Mouse (Mus musculus) forebrain, embryonic 10.5 days (tissue): ENCODE results near the gene Tspan9. TPM values are rescaled to one million over a fixed set of nuclear protein-coding genes. Genes with fewer than 3 reads are reported as not detected.
A peak's percentile ranks its signal among the peaks of the same experiment; 100 is the strongest.

Experiments used
- DNase-seq: peaks from one replicate; pipeline ENCODE4 v3.0.0-alpha.2; 2017; ENCODE audit warnings: low spot score; ENCODE audit errors: extremely low spot score
- H3K27ac ChIP-seq: fragments of 300-500 bp; sonication (generic); 2 replicates; pipeline ENCODE4 v1.5.1; 2016; ENCODE audit warnings: mild to moderate bottlenecking
- H3K27me3 ChIP-seq: fragments of 300-500 bp; sonication (generic); 2 replicates; pipeline ENCODE4 v1.6.1; 2016; ENCODE audit warnings: mild to moderate bottlenecking; ENCODE audit not compliant: poor library complexity, severe bottlenecking
- H3K36me3 ChIP-seq: fragments of 300-500 bp; sonication (generic); replicated peaks from 2 replicates; pipeline ENCODE4 v1.6.1; 2016; ENCODE audit warnings: mild to moderate bottlenecking, moderate library complexity
- H3K4me1 ChIP-seq: fragments of 300-500 bp; sonication (generic); 2 replicates; pipeline ENCODE4 v1.6.1; 2016
- H3K4me3 ChIP-seq: fragments of 300-500 bp; sonication (generic); 2 replicates; pipeline ENCODE4 v1.5.1; 2016; ENCODE audit warnings: mild to moderate bottlenecking, moderate library complexity
- H3K9me3 ChIP-seq: fragments of 300-500 bp; sonication (generic); 2 replicates; pipeline ENCODE4 v1.6.1; 2016; ENCODE audit warnings: mild to moderate bottlenecking, moderate library complexity
- WGBS: fragments of 180-500 bp; shearing (Covaris S2); methylation state at CpG from one replicate; pipeline ENCODE4 v1.1.7; 2016; 5-methylcytosine and 5-hydroxymethylcytosine counted together
- polyA plus RNA-seq: library from polyadenylated mRNA; unstranded; fragments of >200 nt; fragmentation: Nextera tagmentation; extraction: Ambion mirVana; gene quantifications from 2 replicates; pipeline ENCODE4 v1.2.1, GENCODE M21; 2016

The Tspan9 gene
- polyA plus RNA-seq, 1 experiment from 2014 or later, result 39.4 TPM

DNA sequence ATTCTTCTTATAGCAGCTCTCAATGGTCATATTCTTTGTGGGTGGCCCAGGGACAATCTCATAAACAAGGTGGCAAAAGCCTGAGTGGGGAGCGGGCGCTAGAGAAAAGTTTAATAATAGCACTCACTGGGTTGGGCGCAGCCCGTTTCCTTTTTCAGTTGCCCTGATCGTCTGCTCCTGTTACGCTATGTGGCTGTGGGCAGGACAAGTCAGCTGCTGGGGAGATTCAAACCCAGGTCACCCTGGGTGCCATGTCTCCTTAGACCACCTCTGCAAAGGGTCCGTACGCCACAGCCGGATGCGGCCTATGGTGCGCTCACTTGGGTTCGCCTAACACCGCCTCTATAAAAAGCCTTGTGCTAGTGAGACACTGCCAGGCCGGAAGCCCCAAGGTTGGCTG, 156.0 kb downstream of the Tspan9 start:
- Histone ChIP-seq H3K27me3 (no peaks in the 10 kb centered on the region), H3K36me3 (no peaks in the 10 kb centered on the region; the same call in 1 of the 2 replicates), H3K9me3 (no peaks in the 10 kb centered on the region), H3K27ac (no peak overlapping the region), H3K4me1 (peaks cover 24% of the 10 kb centered on the region), H3K4me3 (no peak overlapping the region)
- WGBS, result 95% methylated on average over 14 of the region's 14 CpGs
- DNase-seq, result no peak

DNA sequence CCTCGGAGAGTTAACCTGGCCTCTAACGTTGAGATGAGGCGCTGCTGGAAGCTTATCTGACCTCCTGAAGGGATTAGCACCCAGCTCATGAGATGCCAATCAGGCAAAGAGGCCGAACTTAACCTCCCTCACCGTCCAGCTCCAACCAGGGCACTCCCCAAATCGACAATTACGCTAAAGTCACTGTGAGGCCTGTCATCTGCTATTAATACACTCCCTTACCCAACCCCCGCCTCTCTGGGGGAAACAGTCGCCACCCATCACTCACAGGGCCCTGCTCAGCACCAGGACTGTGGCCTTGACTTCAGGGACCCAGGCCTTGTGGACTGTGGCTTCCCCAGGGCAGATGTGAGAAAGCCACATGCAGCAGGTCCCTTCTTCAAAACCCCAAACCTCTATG, 157.0 kb downstream of the Tspan9 start:
- 53% methylated on average over 9 of the region's 9 CpGs for WGBS
- H3K4me3 ChIP-seq, result no peak overlapping the region
- H3K36me3 ChIP-seq, result no peaks in the 10 kb centered on the region; the same call in 1 of the 2 replicates
- peaks cover 24% of the 10 kb centered on the region for H3K4me1 ChIP-seq
- H3K9me3 ChIP-seq, result no peaks in the 10 kb centered on the region
- DNase-seq, result no peak
- no peaks in the 10 kb centered on the region for H3K27me3 ChIP-seq
- 0 out of 2 replicates have a peak overlapping the region, but pooled peaks have one; percentile 35 for H3K27ac ChIP-seq

DNA sequence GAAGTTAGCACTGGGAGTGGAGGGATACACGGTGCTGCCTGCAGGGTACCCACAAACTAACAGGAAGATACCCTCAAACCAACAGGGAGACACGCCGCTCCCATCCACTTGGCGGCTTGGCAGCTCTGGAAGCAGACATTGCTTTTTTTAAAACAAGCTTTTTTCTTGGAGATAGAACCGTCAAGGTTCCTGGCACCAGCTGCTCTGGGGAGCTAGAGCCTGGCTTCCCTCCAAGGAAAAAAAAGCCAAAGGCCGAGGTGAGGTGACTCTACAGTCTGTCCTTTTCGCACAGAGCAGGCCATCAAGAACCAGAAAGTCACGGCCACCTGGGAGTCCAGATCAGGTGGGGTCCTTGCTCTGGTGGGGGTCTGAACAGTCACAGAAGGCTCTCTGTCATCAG, 162.2 kb downstream of the Tspan9 start:
- 75% methylated on average over 8 of the region's 8 CpGs for WGBS
- H3K27me3 ChIP-seq, result no peaks in the 10 kb centered on the region
- no peak for DNase-seq
- H3K4me1 ChIP-seq, result peaks cover 27% of the 10 kb centered on the region
- H3K36me3 ChIP-seq, result no peaks in the 10 kb centered on the region; the same call in 1 of the 2 replicates
- H3K9me3 ChIP-seq, result no peaks in the 10 kb centered on the region
- H3K27ac ChIP-seq, result no peak overlapping the region
- H3K4me3 ChIP-seq, result no peak overlapping the region

- WGBS, result 75% methylated on average over 11 of the region's 11 CpGs
- H3K4me1 ChIP-seq, result peaks cover 28% of the 10 kb centered on the region
- H3K27ac ChIP-seq, result no peak overlapping the region
- DNase-seq, result no peak
- H3K27me3 ChIP-seq, result no peaks in the 10 kb centered on the region
- H3K9me3 ChIP-seq, result no peaks in the 10 kb centered on the region
- H3K4me3 ChIP-seq, result no peak overlapping the region
- H3K36me3 ChIP-seq, result no peaks in the 10 kb centered on the region; the same call in 1 of the 2 replicates
Measured at GRCm38 (mm10) chr6:127980381-127981045, 162.9 kb downstream of the Tspan9 start.

GRCm38 (mm10) chr6:127979831-127980230, 163.6 kb downstream of the Tspan9 start:
- WGBS, result 97% methylated on average over 5 of the region's 5 CpGs
- H3K9me3 ChIP-seq, result no peaks in the 10 kb centered on the region
- H3K4me3 ChIP-seq, result no peak overlapping the region
- no peak for DNase-seq
- H3K27me3 ChIP-seq, result no peaks in the 10 kb centered on the region
- peaks cover 30% of the 10 kb centered on the region for H3K4me1 ChIP-seq
- H3K27ac ChIP-seq, result no peak overlapping the region
- no peaks in the 10 kb centered on the region; the same call in 1 of the 2 replicates for H3K36me3 ChIP-seq

- Histone ChIP-seq H3K27me3 (no peaks in the 10 kb centered on the region), H3K36me3 (no peaks in the 10 kb centered on the region), H3K4me3 (no peak overlapping the region), H3K27ac (no peak overlapping the region), H3K4me1 (peaks cover 33% of the 10 kb centered on the region), H3K9me3 (no peaks in the 10 kb centered on the region)
- no peak for DNase-seq
- WGBS, result 76% methylated on average over 20 of the region's 20 CpGs
Measured at GRCm38 (mm10) chr6:127978941-127979340, 164.5 kb downstream of the Tspan9 start.

DNA sequence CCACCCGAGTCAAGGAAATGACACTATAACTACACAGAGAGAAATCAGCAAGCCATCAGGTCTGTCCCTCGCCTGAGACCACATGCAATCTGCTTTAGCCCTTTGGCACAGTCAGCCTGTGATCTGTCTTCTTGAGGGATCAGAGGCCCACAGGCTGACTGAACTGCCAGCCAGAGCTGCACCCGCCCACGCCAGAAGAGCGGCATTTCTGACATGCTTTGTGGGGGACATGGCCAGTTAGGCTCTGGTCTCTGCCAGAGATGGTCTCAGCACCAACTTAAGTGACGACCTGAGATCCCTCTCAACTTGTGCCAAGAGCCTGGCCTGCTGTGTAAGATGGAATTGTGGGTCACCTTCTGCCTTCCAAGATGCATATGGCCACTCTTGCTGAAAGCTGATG, 166.7 kb downstream of the Tspan9 start:
- Histone ChIP-seq H3K4me1 (peaks cover 44% of the 10 kb centered on the region), H3K4me3 (no peak overlapping the region), H3K36me3 (no peaks in the 10 kb centered on the region), H3K9me3 (no peaks in the 10 kb centered on the region), H3K27ac (no peak overlapping the region), H3K27me3 (no peaks in the 10 kb centered on the region)
- WGBS, result 85% methylated on average over 6 of the region's 6 CpGs
- DNase-seq, result no peak

DNA sequence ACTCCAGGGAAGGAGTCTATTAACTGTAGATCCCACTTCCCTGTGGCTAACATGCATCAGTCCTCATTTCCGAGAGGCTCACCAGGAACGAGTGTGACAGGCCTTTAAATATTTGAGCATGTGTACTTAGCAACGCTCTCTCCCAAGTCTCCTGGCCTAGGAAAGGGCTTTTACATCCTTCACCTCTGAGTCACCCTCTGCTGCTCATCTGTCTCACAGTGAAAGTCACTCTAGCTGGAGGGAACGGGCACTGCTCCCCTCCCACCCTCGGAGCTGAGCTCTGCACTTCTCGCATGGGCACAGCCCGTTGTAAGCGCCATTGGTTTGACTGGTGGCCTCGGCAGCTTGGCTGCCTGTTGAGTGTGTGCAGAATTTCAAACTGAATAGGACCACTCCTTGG, 169.4 kb downstream of the Tspan9 start:
- H3K27ac ChIP-seq, result peak overlapping the region; percentile 35; the same call in 1 of the 2 replicates
- no peak for DNase-seq
- H3K27me3 ChIP-seq, result no peaks in the 10 kb centered on the region
- 76% methylated on average over 9 of the region's 9 CpGs for WGBS
- H3K36me3 ChIP-seq, result no peaks in the 10 kb centered on the region
- H3K9me3 ChIP-seq, result no peaks in the 10 kb centered on the region
- no peak overlapping the region for H3K4me3 ChIP-seq
- peaks cover 35% of the 10 kb centered on the region for H3K4me1 ChIP-seq

GRCm38 (mm10) chr6:127973553-127973952, 169.8 kb downstream of the Tspan9 start:
- no peaks in the 10 kb centered on the region for H3K9me3 ChIP-seq
- H3K4me1 ChIP-seq, result peaks cover 31% of the 10 kb centered on the region
- H3K36me3 ChIP-seq, result no peaks in the 10 kb centered on the region
- 55% methylated on average over 6 of the region's 6 CpGs for WGBS
- H3K4me3 ChIP-seq, result no peak overlapping the region
- H3K27me3 ChIP-seq, result no peaks in the 10 kb centered on the region
- DNase-seq, result no peak
- peak overlapping the region; percentile 35; the same call in 1 of the 2 replicates for H3K27ac ChIP-seq

- no peaks in the 10 kb centered on the region for H3K27me3 ChIP-seq
- peaks cover 36% of the 10 kb centered on the region for H3K4me1 ChIP-seq
- H3K4me3 ChIP-seq, result no peak overlapping the region
- H3K27ac ChIP-seq, result no peak overlapping the region
- no peak for DNase-seq
- no peaks in the 10 kb centered on the region for H3K9me3 ChIP-seq
- WGBS, result 85% methylated on average over 5 of the region's 5 CpGs
- H3K36me3 ChIP-seq, result no peaks in the 10 kb centered on the region
Measured at GRCm38 (mm10) chr6:127971931-127972330, 171.5 kb downstream of the Tspan9 start.

DNA sequence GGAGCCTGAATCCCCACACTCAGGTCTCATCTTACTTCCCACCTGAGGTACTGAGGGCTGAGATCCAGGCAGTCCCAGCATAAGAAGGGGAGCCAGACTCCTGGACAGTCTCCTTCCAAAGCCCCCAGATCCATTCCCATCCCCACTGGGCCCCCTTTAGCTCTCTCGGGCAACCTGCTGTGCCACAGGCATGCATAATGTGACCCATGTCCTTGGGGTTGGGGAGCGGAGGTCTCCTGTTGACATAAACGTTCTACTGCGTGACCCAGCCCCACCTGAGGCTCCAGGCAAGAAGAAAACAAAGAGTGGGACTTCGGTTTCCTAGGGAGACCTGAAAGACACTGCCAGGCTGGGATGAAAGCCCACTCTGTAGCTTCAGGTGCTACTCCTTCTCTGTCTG, 172.5 kb downstream of the Tspan9 start:
- Histone ChIP-seq H3K9me3 (no peaks in the 10 kb centered on the region), H3K27me3 (no peaks in the 10 kb centered on the region), H3K4me1 (peaks cover 42% of the 10 kb centered on the region), H3K36me3 (0 out of 2 replicates have a peak, but pooled peaks cover 1% of the 10 kb centered on the region), H3K27ac (0 out of 2 replicates have a peak overlapping the region, but pooled peaks have one; percentile 17), H3K4me3 (no peak overlapping the region)
- WGBS, result 47% methylated on average over 5 of the region's 5 CpGs
- no peak for DNase-seq

GRCm38 (mm10) chr6:127970120-127970519, 173.3 kb downstream of the Tspan9 start:
- Histone ChIP-seq H3K36me3 (0 out of 2 replicates have a peak, but pooled peaks cover 2% of the 10 kb centered on the region), H3K4me1 (peaks cover 38% of the 10 kb centered on the region), H3K27me3 (no peaks in the 10 kb centered on the region), H3K9me3 (no peaks in the 10 kb centered on the region), H3K4me3 (no peak overlapping the region), H3K27ac (no peak overlapping the region)
- peak; percentile 76 for DNase-seq
- 8% methylated on average over 7 of the region's 7 CpGs for WGBS

DNA sequence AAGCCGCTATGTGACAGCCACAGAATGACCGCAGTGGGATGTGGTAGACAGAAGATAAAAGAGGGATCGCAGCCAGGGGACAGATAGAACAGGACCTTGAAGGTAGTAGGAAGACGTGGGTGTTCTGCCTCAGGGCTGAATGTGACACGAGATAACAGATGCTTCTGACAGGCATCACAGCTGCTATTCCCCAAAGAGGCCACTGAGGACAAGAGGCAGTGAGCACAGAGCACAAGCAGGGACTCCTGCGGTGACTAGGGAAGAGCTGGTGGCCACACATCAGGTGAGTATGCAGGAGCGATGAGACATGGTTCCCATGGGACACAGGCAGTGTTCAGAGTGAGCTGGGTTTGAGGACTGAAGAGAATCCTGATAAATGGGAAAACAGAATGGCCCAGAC, 173.7 kb downstream of the Tspan9 start:
- 78% methylated on average over 7 of the region's 7 CpGs for WGBS
- no peak for DNase-seq
- H3K36me3 ChIP-seq, result 0 out of 2 replicates have a peak, but pooled peaks cover 2% of the 10 kb centered on the region
- H3K4me3 ChIP-seq, result no peak overlapping the region
- H3K27ac ChIP-seq, result no peak overlapping the region
- no peaks in the 10 kb centered on the region for H3K9me3 ChIP-seq
- H3K27me3 ChIP-seq, result no peaks in the 10 kb centered on the region
- peaks cover 38% of the 10 kb centered on the region for H3K4me1 ChIP-seq
